ENCODE assay signal across 26 mouse cellular contexts in genomic region chr12:73874331-73874730, GRCm38 (mm10). TPM values are rescaled to one million over a fixed set of nuclear protein-coding genes. Genes with fewer than 3 reads are reported as not detected.
A peak's percentile ranks its signal among the peaks of the same experiment; 100 is the strongest.
DNase-seq lines count a peak whose midpoint lies in the region; ATAC-seq and TF ChIP-seq lines count a peak whose summit lies in the region.
"Had no signal": no experiment of that assay in that cellular context is flagged by ENCODE, and none has a peak within 500 bp of the region (broad histone marks: within the 10 kb centered on the region; RNA-seq: fewer than 3 reads in every experiment).

No protein-coding gene starts in this region.

- no peaks in the 10 kb centered on the region for H3K9me3 ChIP-seq in midbrain, embryonic 11.5 days (ENCODE audit: control insufficient read depth, low read length)
- no peaks in the 10 kb centered on the region for H3K9me3 ChIP-seq in midbrain, embryonic 13.5 days
- H3K9me3 ChIP-seq in stomach, postnatal 0 days (ENCODE audit: control insufficient read depth, low read length): no peaks in the 10 kb centered on the region
- H3K9me3 ChIP-seq: forebrain, embryonic 12.5 days; heart, embryonic 10.5 days; heart, embryonic 15.5 days; hindbrain, embryonic 12.5 days; midbrain, embryonic 15.5 days; neural tube, embryonic 13.5 days had no signal

- no peak overlapping the region for H3K9ac ChIP-seq in midbrain, embryonic 11.5 days (ENCODE audit: low read length)
- no peak overlapping the region for H3K9ac ChIP-seq in midbrain, embryonic 13.5 days (replicated peaks)
- H3K9ac ChIP-seq in stomach, postnatal 0 days (ENCODE audit: low read length): no peak overlapping the region
- H3K9ac ChIP-seq: forebrain, embryonic 12.5 days; heart, embryonic 15.5 days; hindbrain, embryonic 12.5 days; liver, embryonic 14.5 days; midbrain, embryonic 15.5 days; neural tube, embryonic 13.5 days had no signal

- H3K36me3 ChIP-seq in midbrain, embryonic 11.5 days (ENCODE audit: control insufficient read depth, insufficient read depth, low read length): no peaks in the 10 kb centered on the region
- H3K36me3 ChIP-seq in midbrain, embryonic 13.5 days: no peaks in the 10 kb centered on the region
- H3K36me3 ChIP-seq in stomach, postnatal 0 days (ENCODE audit: control insufficient read depth, insufficient read depth, low read length): no peaks in the 10 kb centered on the region
- H3K36me3 ChIP-seq: forebrain, embryonic 12.5 days; heart, embryonic 10.5 days; heart, embryonic 15.5 days; hindbrain, embryonic 12.5 days; midbrain, embryonic 15.5 days; neural tube, embryonic 13.5 days had no signal

- peak; percentile 40 for DNase-seq in cerebellum, adult 8-10 months
- DNase-seq in midbrain, embryonic 11.5 days (ENCODE audit: low spot score, missing footprints): peak; percentile 33
- DNase-seq in cerebellum, postnatal 10 days: peak; percentile 46 to 65
- DNase-seq in kidney, adult 11 months: no peak
- DNase-seq in stomach, postnatal 0 days (ENCODE audit: low spot score): no peak
- DNase-seq: adrenal gland, adult 8-10 months; gastrocnemius, postnatal 10 days; kidney, adult 9 months; kidney, postnatal 10 days; liver; lung, adult 2 months; lung, postnatal 10 days; right cerebral cortex, postnatal 4 days; thymus, adult 2 months; thymus, postnatal 36 days had no signal

- no peak overlapping the region for H3K4me3 ChIP-seq in midbrain, embryonic 11.5 days (ENCODE audit: low read depth, low read length)
- no peak overlapping the region for H3K4me3 ChIP-seq in midbrain, embryonic 13.5 days (replicated peaks)
- no peak overlapping the region for H3K4me3 ChIP-seq in stomach, postnatal 0 days (ENCODE audit: low read depth, low read length)
- H3K4me3 ChIP-seq: erythroblast, embryonic 14.5 days; forebrain, embryonic 12.5 days; heart, embryonic 10.5 days; heart, embryonic 15.5 days; hindbrain, embryonic 12.5 days; midbrain, embryonic 15.5 days; neural tube, embryonic 13.5 days had no signal

- no peak for TF ChIP-seq CTCF in stomach, postnatal 0 days (IDR thresholded peaks at IDR 0.05; ENCODE audit: low read depth)

- H3K4me2 ChIP-seq in midbrain, embryonic 11.5 days: no peak overlapping the region
- H3K4me2 ChIP-seq in midbrain, embryonic 13.5 days (replicated peaks): no peak overlapping the region
- H3K4me2 ChIP-seq in stomach, postnatal 0 days (replicated peaks; ENCODE audit: low read depth): no peak overlapping the region
- H3K4me2 ChIP-seq: forebrain, embryonic 12.5 days; heart, embryonic 15.5 days; hindbrain, embryonic 12.5 days; midbrain, embryonic 15.5 days; neural tube, embryonic 13.5 days had no signal

- no peak overlapping the region for H3K27ac ChIP-seq in midbrain, embryonic 11.5 days (ENCODE audit: low read depth, low read length)
- H3K27ac ChIP-seq in midbrain, embryonic 13.5 days: no peak overlapping the region
- H3K27ac ChIP-seq in stomach, postnatal 0 days (replicated peaks): no peak overlapping the region
- H3K27ac ChIP-seq: forebrain, embryonic 12.5 days; heart, embryonic 10.5 days; heart, embryonic 15.5 days; hindbrain, embryonic 12.5 days; liver, embryonic 14.5 days; macrophage; midbrain, embryonic 15.5 days; neural tube, embryonic 13.5 days had no signal

- ATAC-seq in cerebellum, adult (ENCODE audit: insufficient number of reproducible peaks, low FRiP score, low TSS enrichment): no peak
- ATAC-seq in midbrain, embryonic 11.5 days (ENCODE audit: low FRiP score): no peak
- ATAC-seq in midbrain, embryonic 13.5 days: no peak
- ATAC-seq in stomach, postnatal 0 days (ENCODE audit: low FRiP score, low TSS enrichment): no peak
- ATAC-seq: midbrain, embryonic 15.5 days had no signal

- no peaks in the 10 kb centered on the region for H3K27me3 ChIP-seq in midbrain, embryonic 11.5 days (ENCODE audit: control insufficient read depth, insufficient read depth, low read length)
- no peaks in the 10 kb centered on the region for H3K27me3 ChIP-seq in midbrain, embryonic 13.5 days
- H3K27me3 ChIP-seq in stomach, postnatal 0 days (ENCODE audit: control insufficient read depth, insufficient read depth, low read length): no peaks in the 10 kb centered on the region
- H3K27me3 ChIP-seq: forebrain, embryonic 12.5 days; heart, embryonic 15.5 days; hindbrain, embryonic 12.5 days; midbrain, embryonic 15.5 days; neural tube, embryonic 13.5 days had no signal

- H3K4me1 ChIP-seq in midbrain, embryonic 11.5 days (ENCODE audit: control insufficient read depth, insufficient read depth, low read length): no peaks in the 10 kb centered on the region
- H3K4me1 ChIP-seq in midbrain, embryonic 13.5 days (replicated peaks): no peaks in the 10 kb centered on the region
- H3K4me1 ChIP-seq in stomach, postnatal 0 days (replicated peaks; ENCODE audit: control insufficient read depth, insufficient read depth): 0 out of 2 replicates have a peak, but pooled peaks cover 2% of the 10 kb centered on the region
- H3K4me1 ChIP-seq: hindbrain, embryonic 12.5 days; midbrain, embryonic 15.5 days; neural tube, embryonic 13.5 days had no signal

- no peak for TF ChIP-seq EP300 in stomach, postnatal 0 days (optimal IDR thresholded peaks at IDR 0.05)

RNA-seq across cellular contexts. Expression of gene Hif1a, which starts 26.8 kb away (rescaled TPM):
- 130 and 147 TPM in 2 replicates for polyA plus RNA-seq in midbrain, embryonic 11.5 days (2014; fragmentation: Nextera tagmentation; extraction: Ambion mirVana)
- 83.0 and 84.4 TPM in 2 replicates for polyA plus RNA-seq in midbrain, embryonic 13.5 days (2015; fragmentation: Nextera tagmentation; extraction: Ambion mirVana)
- polyA plus RNA-seq in stomach, postnatal 0 days (2015; fragmentation: Nextera tagmentation; extraction: Ambion mirVana): 30.0 and 30.4 TPM in 2 replicates

Comparison
In these comparisons a context has a peak if more than half of its experiments do, and no peak if none do; other contexts are left out.
1. DNase-seq: peak in cerebellum, adult 8-10 months (single experiment), midbrain, embryonic 11.5 days (single experiment) and cerebellum, postnatal 10 days (2 of 2); none in kidney, adult 11 months (single experiment) and stomach, postnatal 0 days (single experiment).